Mouse (Mus musculus) bone marrow, adult 2 months (tissue): Measurements from ENCODE around the gene Dcst2. TPM values are rescaled to one million over a fixed set of nuclear protein-coding genes. Genes with fewer than 3 reads are reported as not detected.
A peak's percentile ranks its signal among the peaks of the same experiment; 100 is the strongest.

ENCODE experiments used
- H3K27ac ChIP-seq: fragments of 200-500 bp; 2 replicates; pipeline ENCODE4 v1.5.1; 2012; ENCODE audit warnings: low read depth, mild to moderate bottlenecking, control low read depth, inconsistent platforms, low read length; ENCODE audit not compliant: control insufficient read depth, poor library complexity, insufficient read depth
- H3K4me1 ChIP-seq: fragments of 200-500 bp; 2 replicates; pipeline ENCODE4 v1.6.1; 2011; ENCODE audit warnings: low read length; ENCODE audit not compliant: control insufficient read depth, insufficient read depth
- H3K4me3 ChIP-seq: fragments of 200-500 bp; replicated peaks from 2 replicates; pipeline ENCODE3; 2011; ENCODE audit warnings: mild to moderate bottlenecking, low read depth, low read length, control low read depth; ENCODE audit not compliant: control insufficient read depth
- CTCF ChIP-seq: fragments of 200-500 bp; IDR thresholded peaks from 2 replicates; pipeline ENCODE4 v1.5.1; 2011; ENCODE audit warnings: low read length, control low read depth; ENCODE audit not compliant: control insufficient read depth, insufficient read depth
- POLR2A ChIP-seq: fragments of 200-500 bp; IDR thresholded peaks from 2 replicates; pipeline ENCODE4 v1.6.1; 2011; ENCODE audit warnings: low read depth, mild to moderate bottlenecking, control low read depth, low read length, borderline replicate concordance; ENCODE audit not compliant: control insufficient read depth
- WGBS: fragments of 180-500 bp; shearing (Covaris S2); methylation state at CpG from one replicate; pipeline ENCODE4 v1.1.7; 2018; 5-methylcytosine and 5-hydroxymethylcytosine counted together
- polyA plus RNA-seq: library from polyadenylated mRNA; stranded (reverse); fragments of >200 nt; gene quantifications from 2 replicates; pipeline ENCODE4 v1.2.4, GENCODE M21; 2011; ENCODE audit warnings: low replicate concordance; ENCODE audit not compliant: missing spikeins, insufficient read depth, insufficient read length

Gene Dcst2
- polyA plus RNA-seq, 1 experiment: not detected

DNA sequence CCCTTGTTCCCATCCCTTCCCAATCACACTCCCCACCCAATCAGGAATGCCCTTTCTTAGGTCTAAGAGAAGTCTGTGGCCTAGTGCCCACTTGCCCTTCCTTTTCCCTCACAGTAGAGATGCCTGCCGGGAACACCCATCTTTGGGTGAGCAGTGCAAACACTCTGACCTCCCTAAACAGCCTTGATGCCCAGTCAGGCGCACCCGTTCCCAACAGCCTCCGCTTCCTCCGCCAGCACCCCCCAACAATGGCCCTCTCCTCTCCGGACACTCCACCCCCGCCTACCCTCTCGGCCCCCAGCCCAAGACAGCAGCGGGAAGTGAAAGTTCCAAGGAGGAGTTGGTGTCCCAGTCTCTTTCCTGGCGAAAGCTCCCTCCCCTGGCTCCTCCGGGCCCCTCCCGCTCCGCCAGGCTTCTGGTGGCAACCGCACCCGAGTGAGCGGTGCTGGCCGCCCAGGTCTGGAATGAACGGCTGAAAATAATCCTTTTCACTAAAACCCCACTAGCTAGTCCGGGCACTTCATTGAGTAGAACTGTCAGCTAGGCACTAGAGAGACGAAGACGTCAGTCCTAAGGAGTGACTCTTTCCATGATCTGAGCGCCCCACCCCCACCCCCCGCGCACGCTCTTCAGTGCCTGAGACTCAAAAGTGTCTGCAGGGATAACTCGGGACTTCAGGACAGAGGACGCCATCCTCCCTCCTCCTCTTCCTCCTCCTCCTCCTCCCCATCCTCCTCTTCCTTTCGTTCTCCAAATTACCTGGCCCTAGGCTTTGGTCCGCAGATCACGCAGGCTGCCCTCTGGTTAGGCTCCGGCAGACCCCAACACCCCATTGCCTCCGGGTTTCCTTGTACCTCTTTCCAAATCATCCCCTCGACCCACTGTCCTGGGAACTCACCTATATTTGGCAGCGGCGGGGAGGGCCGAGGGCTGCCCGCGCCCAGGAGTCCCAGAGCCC is 12.6 kb upstream of the Dcst2 start:
- TF ChIP-seq POLR2A (no peak), CTCF (no peak)
- peaks cover 10% of the 10 kb centered on the region for H3K4me1 ChIP-seq
- 7% methylated on average over 38 of the region's 38 CpGs for WGBS
- H3K27ac ChIP-seq: peak overlapping the region; percentile 12
- peak overlapping the region; percentile 72 for H3K4me3 ChIP-seq

DNA sequence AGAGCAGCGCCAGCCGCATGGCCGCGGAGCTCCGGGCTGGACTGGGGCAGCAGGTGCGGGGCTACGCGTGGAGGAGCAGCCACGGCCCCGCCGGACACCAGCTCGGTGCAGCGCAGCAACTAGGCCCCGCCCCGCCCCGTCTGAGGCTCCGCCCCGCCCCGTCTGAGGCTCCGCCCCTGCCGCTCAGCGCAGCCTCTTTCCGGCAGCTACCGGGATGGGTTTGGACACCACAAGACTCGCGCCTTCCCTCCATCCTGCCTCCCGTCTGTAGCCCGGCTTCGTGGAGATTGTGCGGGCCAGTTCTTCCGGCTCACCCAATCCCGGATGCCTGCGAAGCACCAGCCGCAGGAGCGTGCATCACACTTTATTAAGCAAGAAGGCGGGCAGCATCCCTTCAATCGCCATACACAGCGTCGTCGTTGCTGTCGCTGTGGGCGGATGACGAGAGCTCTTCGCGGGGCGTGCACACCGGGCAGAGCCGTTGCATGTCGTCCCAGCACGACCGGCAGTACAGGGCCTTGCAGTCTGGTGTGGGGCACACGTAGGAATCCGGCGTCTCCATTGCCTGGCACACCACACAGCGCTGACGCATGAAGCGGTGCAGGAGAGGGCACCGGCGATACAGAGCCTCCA is 11.8 kb upstream of the Dcst2 start, which contains the start of gene Adam15:
Adam15 (minus strand) TSS at position 128 of the 633 bp plus-strand sequence.
- Histone ChIP-seq H3K4me1 (peaks cover 10% of the 10 kb centered on the region), H3K27ac (peak within 1 kb of the TSS; percentile 60), H3K4me3 (peak within 1 kb of the TSS; percentile 72)
- WGBS: 1% methylated on average over 59 of the region's 59 CpGs
- TF ChIP-seq CTCF (no peak), POLR2A (peak; percentile 47; the same call in 1 of the 2 replicates)

- WGBS: 86% methylated on average over 5 of the region's 5 CpGs
- Histone ChIP-seq H3K27ac (no peak overlapping the region), H3K4me1 (peaks cover 10% of the 10 kb centered on the region), H3K4me3 (no peak overlapping the region)
- no peak for TF ChIP-seq CTCF
- TF ChIP-seq POLR2A: no peak
Measured at GRCm38 (mm10) chr3:89351271-89351670, 10.5 kb upstream of the Dcst2 start.

DNA sequence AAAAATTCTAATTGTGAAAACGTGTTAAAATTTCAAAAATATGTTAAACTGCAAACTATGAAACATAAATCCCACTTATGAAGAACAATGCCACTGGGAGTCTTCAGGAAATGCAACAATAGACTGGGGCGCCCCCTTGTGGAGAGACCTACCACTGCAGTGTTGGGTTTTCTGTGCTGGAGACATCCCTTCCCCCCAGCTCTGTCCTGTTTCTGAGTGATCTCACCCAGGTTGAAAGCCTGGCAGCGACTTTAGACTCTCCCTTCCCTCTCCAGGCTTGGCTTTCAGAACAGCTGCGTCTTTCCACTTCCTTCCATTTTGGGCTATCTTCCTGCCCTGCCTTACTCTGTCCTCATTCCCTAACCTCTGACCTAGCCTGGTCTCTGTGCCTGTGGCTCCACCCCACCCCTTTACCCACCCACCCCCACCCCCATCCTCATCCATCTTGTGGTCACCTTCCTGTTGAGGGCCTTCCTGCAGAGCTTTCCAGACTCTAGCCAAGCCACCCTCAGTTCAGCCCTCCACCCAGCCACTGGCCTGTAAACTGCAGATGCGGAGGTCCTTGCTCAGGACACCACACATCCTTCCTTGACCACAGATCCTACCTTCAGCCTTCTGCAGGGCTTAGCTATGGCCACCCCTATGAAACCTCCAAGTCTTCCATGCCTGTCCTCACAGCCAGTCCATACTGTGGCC is 6.8 kb upstream of the Dcst2 start:
- whole genome bisulfite sequencing: 16% methylated on average over 5 of the region's 5 CpGs

GRCm38 (mm10) chr3:89355512-89355902 is 6.3 kb upstream of the Dcst2 start:
- TF ChIP-seq POLR2A: no peak
- no peak for TF ChIP-seq CTCF
- Histone ChIP-seq H3K4me1 (no peaks in the 10 kb centered on the region; the same call in 1 of the 2 replicates), H3K4me3 (no peak overlapping the region), H3K27ac (no peak overlapping the region)
- 70% methylated on average over 6 of the region's 6 CpGs for WGBS

More for the DNA sequence above, 6.8 kb upstream of the Dcst2 start:
- no peak overlapping the region for H3K27ac ChIP-seq
- TF ChIP-seq POLR2A (no peak), CTCF (peak; percentile 74)
- no peak overlapping the region for H3K4me3 ChIP-seq
- peaks cover 4% of the 10 kb centered on the region for H3K4me1 ChIP-seq

- TF ChIP-seq CTCF (no peak), POLR2A (no peak)
- 81% methylated on average over 9 of the region's 9 CpGs for WGBS
- Histone ChIP-seq H3K4me1 (no peaks in the 10 kb centered on the region; the same call in 1 of the 2 replicates), H3K4me3 (no peak overlapping the region), H3K27ac (no peak overlapping the region)
Measured at GRCm38 (mm10) chr3:89356029-89356428, 5.7 kb upstream of the Dcst2 start.

- H3K4me1 ChIP-seq: no peaks in the 10 kb centered on the region; the same call in 1 of the 2 replicates
- 72% methylated on average over 6 of the region's 6 CpGs for WGBS
- H3K4me3 ChIP-seq: no peak overlapping the region
- no peak for TF ChIP-seq POLR2A
- no peak for TF ChIP-seq CTCF
- no peak overlapping the region for H3K27ac ChIP-seq
Measured at GRCm38 (mm10) chr3:89359630-89360029, 2.1 kb upstream of the Dcst2 start.
